Mouse (Mus musculus) kidney, postnatal 10 days (tissue): ENCODE data around the gene Scube2.

Experiments used
- DNase-seq: peaks from one replicate; pipeline ENCODE4 v3.0.0; 2021; ENCODE audit warnings: mixed read lengths

Scube2 gene

DNA sequence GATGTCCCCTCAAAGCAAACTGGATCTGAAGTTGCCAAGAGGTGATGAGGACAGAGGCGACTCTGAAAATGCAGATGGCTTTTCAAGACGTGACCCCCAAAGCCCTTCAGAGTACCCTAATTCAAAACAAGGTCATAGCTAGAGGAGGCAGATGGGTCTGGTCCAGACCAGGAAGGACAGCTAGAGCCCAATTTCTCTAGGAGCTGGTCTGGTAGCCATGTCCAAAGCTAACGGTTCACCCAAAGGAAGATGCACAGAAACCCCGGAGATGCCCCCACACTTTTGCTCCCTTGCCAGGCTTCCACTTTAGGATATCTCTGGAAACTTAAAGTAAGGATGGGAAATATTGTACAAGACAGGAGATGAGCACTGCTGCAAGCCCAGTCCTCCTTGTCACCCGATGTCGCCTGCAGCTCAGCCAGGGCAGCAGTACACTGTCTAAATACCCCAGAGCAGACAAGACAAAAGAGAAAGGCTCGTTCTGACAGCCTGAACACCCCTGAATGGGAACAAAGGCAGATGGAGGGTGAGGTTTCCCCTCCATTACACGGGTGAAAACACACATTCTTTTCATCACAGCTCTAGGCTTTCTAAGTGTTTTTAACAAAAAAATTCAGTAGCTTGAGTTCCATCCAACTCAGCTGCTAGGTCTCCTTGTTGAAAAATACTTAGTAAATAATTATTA lies 15.6 kb downstream of the Scube2 start:
- DNase-seq: no peak

DNA sequence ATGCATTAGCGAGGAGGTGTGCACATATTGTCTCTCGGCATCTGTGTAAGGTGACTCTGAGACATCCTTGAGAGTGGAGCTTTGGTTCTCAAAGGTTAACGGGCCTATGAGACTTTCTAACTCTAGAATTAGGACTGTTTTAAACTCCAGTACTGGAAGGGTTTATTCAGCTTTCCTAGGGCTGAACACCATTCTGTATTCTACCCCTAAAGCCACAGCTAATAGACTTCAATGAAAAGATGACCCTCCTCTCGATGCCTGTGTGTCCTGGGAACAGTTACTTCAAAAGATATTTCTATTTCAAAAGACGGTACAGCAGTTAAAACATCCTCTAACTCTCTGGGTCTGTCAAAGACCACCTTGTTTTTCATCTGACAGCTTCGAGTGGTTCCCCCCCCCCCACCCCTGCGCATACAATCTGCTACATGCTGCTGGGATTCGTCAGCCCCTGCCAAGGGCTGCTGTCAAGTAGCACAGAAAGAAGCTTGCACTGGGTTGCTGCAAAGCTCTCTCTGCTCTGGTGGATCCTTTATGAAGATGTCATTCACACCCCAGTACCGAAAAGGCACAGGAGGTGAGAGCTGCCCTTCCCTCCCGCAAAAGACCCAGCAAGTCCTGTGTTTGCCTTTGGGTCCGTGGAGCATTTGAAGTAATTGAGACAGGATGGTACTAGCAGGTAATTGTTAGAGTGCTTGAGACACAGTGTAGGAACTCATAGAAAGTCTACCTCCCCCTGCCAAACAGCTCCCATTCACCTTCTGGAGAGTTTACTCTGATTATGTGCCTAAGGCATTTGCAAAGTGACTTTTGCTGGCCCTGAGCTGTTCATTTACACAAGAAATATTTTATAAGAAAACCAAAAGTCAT lies 16.4 kb downstream of the Scube2 start:
- no peak for DNase-seq

DNA sequence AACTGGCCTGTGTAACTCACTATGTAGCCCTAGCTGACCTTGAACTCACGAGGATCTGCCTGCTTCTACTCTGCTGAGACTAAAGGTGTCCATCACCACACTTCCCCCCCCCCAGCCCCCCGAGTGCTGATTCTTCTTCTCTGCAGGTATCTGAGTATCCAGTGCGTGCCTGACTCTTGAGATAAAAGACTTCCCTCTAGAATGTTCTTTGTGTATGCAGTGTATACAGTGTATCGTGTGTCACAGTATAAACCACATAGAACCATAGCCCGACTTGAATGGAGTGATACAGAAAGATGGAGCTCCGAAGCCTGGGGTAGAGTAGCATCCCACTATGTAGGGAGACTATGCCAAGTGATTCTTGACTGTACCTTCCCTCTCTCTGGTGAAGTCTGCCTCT lies 21.4 kb downstream of the Scube2 start:
- DNase-seq: no peak

DNA sequence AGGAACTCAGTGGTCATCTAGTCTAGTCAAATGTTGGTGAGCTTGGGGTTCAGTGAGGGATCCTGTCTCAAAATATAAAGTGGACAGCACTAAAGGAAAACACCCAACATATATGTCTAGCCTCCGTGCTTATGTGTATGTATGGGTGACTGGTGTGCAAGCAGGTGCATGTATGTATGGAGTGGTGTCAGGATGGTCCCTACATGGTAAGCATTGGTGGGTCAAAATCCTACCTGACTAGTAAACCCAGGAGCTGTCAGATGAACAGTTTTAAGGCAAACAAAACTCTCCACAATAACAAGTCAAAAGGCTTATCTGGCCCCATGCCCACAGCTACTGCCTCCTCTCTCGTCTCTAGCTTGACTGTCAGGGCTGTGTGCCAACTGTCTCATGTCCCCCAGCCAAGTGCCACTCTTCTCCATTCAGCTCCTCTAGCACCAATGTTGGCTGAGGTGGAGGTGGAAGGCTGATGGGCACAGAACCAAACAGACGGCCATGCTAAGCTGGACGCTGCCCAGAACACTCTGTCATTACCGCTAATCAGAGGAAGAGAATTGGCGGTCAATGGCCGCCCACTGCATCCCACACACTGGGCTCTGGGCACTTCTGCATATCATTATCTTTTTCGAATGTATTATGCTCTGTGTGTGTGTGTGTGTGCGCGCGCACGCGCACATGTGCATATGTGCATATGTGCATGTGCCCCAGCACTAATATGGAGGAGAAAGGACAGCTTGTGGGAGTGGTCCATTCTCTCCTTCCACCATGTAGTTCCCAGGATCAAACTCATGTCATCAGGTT lies 23.7 kb downstream of the Scube2 start:
- no peak for DNase-seq

DNA sequence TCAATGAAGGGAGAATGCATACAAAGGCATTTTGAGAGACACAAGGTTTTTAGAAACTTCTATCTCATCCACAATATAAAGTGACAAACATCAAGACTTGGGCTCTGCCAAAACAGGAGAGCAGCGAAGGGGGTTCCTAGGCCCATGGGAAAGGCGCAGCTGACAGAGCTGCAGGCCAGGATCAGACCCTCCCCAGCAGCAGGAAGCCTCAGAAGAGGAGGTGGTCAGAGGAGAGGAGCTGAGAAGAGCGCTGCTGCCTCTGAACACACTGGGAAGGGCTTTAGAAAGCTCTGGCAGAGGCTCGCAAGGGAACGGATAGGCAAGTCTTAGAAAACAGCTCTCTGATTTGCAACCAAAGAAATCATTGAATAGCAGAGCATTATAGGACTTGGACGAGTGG lies 24.4 kb downstream of the Scube2 start:
- no peak for DNase-seq

DNA sequence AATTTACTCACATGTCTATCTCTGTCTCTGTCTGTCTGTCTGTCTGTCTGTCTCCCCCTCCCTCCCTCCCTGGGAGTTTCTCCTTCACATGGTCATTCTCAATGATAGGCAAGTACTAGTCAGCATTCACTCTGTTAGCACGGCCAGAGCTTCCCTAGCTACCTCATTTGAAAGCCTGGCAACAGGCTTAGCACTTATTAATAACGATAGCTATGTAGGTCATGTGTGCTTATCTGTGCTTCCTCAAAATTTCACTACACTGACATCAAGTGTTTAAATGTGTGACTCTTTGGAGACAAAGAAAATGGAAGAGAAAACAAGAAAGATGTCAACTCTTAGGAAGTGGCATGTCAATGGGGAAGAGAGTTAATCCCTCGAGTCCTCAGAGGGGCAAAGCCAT lies 26.9 kb downstream of the Scube2 start:
- no peak for DNase-seq

DNA sequence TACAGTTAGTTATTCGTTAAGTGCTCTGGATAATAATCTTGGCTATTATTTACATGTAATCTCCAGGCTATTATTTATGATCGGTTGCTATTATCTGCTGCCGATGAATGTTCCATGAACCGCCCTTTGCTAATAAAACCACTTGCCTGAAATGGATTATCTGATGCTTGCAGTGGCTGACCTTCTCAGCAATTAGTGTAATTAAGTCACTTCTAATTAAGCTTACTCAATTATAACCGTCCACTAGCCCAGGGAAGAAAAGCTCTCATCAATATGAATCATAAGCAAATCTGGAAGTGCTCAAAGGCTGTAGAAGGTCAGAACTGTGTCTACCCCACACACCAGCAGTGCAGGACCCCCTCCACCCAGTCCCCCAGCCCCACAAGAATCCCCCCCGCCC lies 27.8 kb downstream of the Scube2 start:
- DNase-seq: no peak

DNA sequence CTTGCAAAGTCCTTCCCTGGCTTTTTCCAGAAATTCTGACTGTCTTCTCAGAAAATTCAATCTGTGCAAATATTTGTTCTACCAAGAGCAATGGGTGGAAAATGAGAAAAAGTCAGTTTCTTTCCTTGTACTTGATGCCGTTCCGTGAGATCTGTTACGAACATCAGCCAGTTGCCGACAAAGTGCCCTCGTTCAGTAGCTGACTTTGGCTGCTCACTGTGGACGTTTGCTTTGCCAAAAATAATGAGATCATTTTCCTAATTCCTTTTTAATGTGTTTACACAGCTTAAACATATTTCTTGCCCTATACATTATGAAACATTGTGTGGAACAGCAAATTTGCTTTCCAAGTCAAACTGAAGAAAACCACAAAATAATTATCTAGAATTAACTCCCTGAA lies 30.6 kb downstream of the Scube2 start:
- no peak for DNase-seq

DNA sequence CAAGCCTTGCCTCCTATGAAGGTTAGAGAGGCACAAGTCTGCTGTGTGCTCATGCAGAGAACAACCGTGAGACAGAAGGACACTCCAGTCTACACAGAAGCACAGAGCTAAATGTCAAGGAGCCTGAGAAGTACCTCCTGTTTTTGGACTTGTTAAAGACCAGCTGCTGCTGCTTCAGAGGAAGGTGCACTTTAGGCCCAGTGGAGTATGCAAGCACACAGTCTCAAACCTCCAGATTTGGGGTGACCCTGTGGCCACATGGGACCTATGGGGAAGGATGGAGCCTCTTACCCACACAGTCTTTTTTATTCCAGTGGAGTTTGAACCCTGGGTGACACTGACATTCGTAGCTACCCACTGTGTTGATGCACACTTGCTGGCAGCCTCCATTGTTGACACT lies 34.1 kb downstream of the Scube2 start:
- no peak for DNase-seq

DNA sequence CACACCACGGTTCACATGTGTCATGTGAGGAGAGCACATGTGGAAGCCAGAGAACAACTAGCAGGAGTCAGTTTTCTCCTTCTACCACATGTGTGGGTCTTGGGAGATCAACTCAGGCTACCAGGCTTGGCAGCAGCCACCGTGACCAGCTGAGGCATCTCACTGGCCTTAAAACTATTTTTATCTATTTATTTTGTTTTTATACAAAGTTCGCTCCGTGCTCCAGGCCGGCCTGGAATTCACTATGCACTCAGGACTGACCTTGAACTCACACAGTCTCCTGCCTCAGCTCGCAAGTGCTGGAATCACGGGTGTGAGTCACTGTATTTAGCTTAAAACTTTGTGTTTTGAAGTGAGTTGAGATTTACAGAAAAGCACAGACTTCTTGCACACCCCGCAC lies 38.6 kb downstream of the Scube2 start:
- DNase-seq: peak; percentile 52

DNA sequence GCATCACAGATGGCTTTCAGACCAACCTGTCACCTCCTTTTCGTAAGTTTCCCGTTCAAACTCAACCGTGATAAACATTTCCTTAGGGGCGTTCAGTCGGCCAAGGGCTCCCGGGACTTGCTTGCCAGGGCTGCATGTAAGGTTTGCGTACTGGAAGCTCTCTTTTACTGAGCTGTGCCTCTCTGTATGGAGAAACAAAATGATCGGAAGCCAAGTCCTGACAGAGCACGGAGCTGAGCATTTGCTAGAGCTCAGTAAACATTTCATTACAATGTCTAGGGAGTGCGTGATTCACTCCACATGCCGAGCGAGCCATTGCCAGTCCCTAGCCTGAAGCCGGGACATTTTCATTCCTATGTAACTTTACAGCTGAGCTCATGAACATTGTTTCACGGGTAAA lies 40.2 kb downstream of the Scube2 start:
- peak; percentile 29 for DNase-seq

DNA sequence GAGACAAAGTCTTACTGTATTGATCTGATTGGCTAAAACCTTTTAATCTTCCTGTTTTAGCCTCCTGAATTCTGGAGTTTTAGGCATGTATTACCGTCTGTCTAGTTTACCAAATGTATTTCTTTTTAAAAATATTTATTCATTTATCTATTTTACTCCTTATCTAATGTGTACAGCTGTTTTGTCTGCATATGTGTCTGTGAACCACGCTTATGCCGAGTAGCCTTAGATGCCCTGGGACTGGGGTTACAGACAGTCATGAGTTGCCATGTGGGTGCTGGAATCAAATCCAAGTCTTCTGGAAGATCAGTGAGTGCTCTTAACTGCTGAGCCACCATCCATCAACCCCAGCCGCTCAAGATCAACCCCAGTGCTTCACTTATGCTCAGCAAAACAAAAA lies 46.9 kb downstream of the Scube2 start:
- DNase-seq: no peak

DNA sequence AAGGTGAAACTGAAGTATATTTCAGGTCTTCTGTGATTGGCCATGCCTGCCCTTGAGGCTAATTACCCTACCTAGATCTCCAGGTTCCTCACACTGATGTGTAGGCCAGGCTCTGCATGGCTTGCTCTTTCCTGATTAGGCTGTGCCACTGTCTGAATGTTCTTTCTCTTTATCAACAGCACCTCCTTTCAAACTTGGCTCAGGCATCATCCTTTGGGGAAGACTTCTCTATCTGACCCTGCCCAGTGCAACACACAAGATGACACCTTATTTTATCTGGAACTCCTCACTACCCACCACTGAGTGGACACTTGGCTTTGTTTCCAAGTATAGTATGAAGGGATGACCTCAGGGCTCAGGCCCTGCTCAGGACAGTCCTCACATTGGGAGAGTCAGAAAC lies 47.5 kb downstream of the Scube2 start:
- DNase-seq: no peak

DNA sequence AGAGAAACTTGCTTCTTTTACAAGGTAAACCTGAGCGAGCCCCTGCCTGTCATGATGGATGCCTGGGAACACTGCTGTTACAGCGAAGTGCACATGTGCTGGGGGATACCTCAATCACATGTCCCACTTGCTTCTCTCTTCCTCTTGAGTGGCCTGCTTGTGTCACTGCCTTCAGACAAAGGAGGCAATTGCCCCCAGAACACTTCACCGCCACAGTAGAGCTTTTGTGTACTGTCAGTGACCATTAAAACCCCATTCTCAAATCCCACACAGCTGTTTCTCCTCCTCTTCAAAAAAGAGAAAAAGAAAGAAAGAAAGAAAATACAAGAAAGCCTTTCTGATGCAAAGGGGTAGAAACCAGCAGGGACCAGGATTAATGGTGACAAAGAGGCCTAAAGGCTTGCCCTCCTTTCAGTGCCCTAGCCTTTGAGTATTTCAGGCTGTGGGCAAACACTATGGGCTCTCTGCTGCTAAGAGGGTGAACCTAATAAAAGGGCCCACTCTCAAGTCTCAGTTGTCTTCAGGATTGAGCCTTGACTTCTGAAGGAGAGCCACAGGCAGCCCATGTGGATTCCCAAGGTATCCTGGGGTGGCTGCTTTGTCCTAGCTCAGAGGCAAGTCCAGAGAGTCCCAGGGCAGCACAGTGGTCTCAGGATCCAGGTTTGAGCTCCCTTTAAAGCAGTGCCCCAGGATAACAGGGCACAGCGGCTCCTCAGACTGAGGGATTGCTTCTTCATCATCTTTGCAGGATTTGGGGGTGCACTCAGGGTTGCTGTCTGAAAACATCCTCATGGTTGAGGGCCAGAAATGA lies 51.9 kb downstream of the Scube2 start:
- DNase-seq: no peak

DNA sequence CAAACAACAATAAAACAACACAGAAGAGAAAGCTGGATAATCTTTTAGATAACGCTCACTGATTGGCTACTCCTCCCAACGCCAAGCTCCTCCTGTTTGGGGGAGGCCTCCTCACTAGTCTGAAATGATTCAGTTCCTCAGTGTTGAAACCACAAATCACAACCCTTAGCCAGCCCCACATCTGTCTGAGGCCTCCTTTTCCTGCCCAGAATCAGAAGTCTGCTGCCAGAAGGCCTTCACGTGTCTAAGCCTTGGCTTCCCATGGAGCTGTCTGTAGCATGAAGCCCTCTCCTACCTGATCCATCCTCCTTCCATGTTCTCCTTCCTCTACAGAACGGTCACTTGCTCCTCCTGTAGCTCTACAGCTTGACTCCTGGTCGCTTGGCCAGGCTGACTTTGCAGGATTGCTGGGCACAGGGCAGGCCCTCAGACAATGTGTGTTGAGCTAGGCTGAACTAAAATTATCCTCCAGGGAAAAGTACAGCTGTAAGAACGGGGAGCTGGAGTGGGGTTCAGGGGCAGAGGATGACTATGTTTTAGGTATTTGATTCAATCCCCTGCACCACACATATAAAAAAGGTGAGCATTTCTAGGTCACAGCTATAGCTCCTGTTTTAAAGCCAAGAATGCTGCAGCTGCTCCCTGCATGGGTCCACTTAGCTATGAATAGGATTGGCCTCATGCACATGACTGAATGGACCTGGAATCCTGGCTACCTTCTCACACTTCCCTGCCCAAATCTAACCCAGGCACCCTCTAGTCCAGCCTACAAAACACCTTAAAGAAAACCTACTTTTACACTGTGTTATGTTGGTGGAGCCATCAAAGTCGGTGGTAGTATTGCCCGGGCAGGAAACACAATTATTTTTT lies 57.6 kb downstream of the Scube2 start:
- no peak for DNase-seq

DNA sequence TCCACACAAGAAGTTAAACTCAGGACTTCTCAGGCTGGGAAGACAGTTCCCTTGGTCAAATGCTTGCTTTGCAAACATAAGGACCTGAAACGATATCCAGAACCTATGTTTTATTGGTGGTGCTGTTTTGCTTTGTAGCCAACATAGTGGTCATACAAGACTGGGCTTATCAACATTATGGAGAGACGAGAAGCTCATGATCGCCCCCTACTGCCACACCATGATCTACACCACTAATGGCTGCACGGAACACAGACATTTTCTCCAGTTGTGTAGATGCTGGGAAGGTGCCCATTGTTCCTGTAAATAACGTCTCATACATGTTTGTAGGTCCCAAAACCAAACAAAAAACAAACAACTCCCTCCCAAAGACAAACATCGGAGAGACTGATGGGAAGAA lies 60.6 kb downstream of the Scube2 start:
- peak; percentile 51 for DNase-seq

DNA sequence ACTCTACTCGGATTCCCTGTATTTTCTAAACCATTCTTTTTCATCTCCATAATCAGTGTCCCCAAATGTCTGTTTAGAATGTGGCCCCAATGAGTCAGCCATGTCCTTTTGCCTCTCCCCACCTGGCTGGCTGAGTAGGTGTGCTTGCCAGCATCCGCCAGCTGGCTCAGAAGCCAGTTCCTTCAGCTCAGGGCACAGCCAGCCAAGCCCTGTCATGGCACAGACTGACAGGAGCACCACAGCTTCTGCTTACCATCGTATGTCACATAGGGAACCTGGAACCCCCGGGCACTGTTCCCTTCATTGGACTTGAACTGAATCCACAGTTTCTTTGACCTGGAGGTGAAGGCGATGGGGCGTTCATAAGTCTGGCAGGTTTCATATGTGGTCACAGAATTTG lies 61.1 kb downstream of the Scube2 start:
- no peak for DNase-seq

DNA sequence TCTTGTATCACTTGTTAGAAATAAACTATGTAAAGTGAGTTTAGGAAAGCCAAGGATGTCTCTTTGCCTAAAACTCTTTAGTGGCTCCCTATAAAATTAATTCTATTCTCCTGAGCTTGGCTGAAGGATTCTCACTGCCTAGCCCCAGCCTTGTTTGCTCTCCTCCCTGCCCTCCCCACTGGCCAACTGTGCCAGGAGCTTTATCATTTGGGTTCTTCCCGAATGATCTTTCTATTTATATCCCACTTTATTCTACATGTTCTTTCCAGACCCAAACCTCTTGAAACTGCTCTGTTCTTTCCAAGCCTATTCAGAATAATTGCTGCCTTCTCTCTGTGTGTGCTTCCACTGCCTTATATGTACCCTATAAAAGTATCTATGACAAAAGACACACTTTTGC lies 62.0 kb downstream of the Scube2 start:
- DNase-seq: no peak

DNA sequence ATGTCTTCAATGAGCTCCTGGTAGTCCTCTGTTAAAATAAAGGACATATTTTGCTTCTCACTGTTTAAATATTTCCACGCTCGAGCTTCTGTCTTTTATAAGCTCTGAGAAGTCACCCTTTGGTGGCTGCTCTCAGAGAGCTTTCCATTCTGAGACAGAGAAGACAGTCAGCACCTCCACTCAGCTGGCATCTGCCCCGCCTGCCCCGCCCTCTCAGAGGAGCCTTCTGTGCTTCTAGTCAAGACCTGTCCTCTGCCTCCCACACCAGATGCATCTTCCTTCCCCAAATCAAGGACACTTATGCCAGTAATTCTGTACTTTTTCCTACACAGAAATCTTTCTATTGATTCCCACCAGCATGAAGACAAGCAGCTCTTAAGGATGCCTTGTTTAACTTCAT lies 64.9 kb downstream of the Scube2 start:
- DNase-seq: no peak

DNA sequence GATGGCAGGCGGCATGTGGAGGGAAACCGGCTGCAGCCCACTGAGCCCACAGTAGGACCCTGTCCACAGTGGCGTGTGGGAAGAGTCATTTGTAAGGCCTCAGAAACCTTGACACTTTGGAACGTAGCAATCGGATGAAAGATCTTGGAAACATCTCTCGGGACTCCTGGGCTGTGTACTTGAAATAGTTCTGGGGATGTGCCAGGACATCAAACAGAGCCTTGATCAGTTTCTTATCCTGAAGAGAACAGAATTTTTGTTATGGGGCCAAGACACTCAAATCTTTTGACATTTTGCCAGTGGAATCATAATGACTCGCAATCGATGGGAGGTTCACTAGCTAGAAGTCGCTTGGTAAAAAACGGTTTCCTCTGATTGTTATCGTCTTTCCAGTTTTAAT lies 66.3 kb downstream of the Scube2 start:
- no peak for DNase-seq

DNA sequence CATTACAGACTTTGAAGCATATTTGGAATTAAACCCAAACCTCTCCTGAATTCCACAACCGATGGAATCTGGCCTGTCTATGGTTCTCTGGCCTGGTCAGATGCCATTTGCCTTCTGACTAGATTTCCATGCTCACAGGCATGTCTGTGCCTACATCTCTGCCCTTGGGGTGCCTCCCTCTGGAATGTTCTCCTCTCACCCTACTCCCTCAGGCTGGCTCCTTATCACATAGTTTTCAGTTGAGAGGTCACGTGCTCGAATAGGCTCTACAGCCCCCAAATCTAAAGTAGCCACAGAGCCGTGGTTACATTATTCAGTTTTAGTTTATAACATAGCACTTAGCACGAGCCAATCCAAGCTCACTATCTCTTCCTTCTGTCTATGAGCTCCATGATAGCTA lies 69.9 kb downstream of the Scube2 start:
- DNase-seq: no peak

DNA sequence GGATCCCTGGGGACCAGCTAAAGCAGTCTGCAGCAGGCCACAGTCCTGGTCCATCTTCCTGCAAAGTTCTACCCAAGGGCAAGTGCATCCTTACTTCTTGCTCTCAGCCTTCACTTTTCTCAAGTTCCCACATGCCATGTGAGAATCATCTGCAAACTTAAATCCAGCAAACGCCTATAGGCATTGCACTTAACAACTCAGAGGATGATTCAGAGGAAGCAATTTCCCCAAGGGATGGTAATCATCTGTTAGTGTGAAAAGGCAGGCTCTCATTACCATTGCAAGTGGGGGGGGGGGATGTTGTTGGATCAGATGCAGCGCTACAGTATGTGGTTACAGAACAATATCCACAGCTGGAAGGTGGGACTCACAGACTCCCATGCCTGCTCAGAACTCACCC lies 70.9 kb downstream of the Scube2 start:
- DNase-seq: no peak
